Mouse (Mus musculus) lung, adult 2 months (tissue): ENCODE results near the gene Farp1. TPM values are rescaled to one million over a fixed set of nuclear protein-coding genes. Genes with fewer than 3 reads are reported as not detected.

Experiments used
- DNase-seq: peaks from one replicate; pipeline ENCODE4 v3.0.0; 2022
- H3K4me1 ChIP-seq: fragments of 200-500 bp; 2 replicates; pipeline ENCODE4 v1.6.1; 2011; ENCODE audit warnings: low read length; ENCODE audit not compliant: control insufficient read depth, insufficient read depth
- H3K4me3 ChIP-seq: fragments of 200-500 bp; replicated peaks from 2 replicates; pipeline ENCODE3; 2011; ENCODE audit warnings: low read depth, mild to moderate bottlenecking, control low read depth, low read length; ENCODE audit errors: extremely low read depth
- CTCF ChIP-seq: fragments of 200-500 bp; IDR thresholded peaks from 2 replicates; pipeline ENCODE4 v1.5.1; 2011; ENCODE audit warnings: mild to moderate bottlenecking, low read length, control low read depth; ENCODE audit not compliant: insufficient read depth
- POLR2A ChIP-seq: fragments of 200-500 bp; IDR thresholded peaks from 2 replicates; pipeline ENCODE4 v1.6.1; 2011; ENCODE audit warnings: low read depth, mild to moderate bottlenecking, control low read depth, low read length, borderline replicate concordance; ENCODE audit errors: extremely low read depth
- whole genome bisulfite sequencing: fragments of 180-500 bp; shearing (Covaris S2); methylation state at CpG from one replicate; pipeline ENCODE4 v1.1.7; 2018; 5-methylcytosine and 5-hydroxymethylcytosine counted together
- polyA plus RNA-seq: library from polyadenylated mRNA; depleted of rRNA; stranded (reverse); fragments of >200 nt; gene quantifications from 2 replicates; pipeline ENCODE4 v1.2.3, GENCODE M21; 2012

Gene Farp1
- polyA plus RNA-seq, 1 experiment: 42.3 TPM

DNA sequence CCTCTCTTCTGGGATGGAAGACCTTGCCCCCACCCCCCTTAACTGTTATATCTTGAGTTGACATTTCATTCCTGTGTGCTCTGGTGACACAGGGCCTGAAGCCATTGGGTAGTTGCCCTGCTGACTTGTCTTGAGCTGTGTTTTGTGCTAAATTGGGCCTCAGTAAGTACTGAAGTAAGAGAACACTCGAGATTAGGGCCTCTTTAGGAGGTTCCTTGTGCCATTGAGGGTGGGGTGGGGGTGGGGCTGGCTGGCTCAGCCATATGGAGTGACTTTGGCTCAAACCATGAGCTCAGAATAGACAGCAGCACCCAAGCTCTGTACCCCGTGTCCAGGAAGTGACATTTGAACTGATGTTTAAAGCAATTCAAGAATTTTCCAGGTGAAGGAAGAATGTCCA, 65.8 kb downstream of the Farp1 start:
- H3K4me3 ChIP-seq: no peak overlapping the region
- peaks cover 19% of the 10 kb centered on the region for H3K4me1 ChIP-seq
- no peak for TF ChIP-seq CTCF
- TF ChIP-seq POLR2A: no peak
- 20% methylated on average over 2 of the region's 2 CpGs for WGBS
- no peak for DNase-seq

- H3K4me1 ChIP-seq: peaks cover 19% of the 10 kb centered on the region
- 60% methylated on average over 5 of the region's 5 CpGs for WGBS
- H3K4me3 ChIP-seq: no peak overlapping the region
- TF ChIP-seq POLR2A (no peak), CTCF (no peak)
- no peak for DNase-seq
These were observed 66.5 kb downstream of the Farp1 start for GRCm38 (mm10) chr14:121101531-121101930.

DNA sequence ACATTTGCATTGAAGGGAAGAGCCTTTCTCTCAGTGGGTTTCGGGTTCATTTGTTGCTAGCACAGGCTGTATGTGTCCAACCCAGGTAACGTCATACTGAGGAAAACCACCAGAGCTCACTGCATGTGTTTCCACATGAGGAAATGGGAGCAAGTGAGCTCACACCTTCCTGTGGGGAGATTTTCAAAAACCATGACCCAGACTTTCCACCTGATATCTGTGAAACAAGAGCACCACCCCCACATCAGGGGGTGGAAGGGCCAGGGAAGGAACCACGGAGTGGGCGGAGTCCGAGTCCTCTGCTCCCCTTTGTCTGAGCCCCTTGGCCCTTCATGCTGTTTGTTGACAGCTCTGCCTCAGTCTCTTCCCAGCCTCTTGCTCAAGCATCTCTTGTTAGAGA, 67.6 kb downstream of the Farp1 start:
- TF ChIP-seq POLR2A: no peak
- TF ChIP-seq CTCF: no peak
- WGBS: 84% methylated on average over 5 of the region's 5 CpGs
- no peak overlapping the region for H3K4me3 ChIP-seq
- peaks cover 21% of the 10 kb centered on the region for H3K4me1 ChIP-seq
- no peak for DNase-seq

DNA sequence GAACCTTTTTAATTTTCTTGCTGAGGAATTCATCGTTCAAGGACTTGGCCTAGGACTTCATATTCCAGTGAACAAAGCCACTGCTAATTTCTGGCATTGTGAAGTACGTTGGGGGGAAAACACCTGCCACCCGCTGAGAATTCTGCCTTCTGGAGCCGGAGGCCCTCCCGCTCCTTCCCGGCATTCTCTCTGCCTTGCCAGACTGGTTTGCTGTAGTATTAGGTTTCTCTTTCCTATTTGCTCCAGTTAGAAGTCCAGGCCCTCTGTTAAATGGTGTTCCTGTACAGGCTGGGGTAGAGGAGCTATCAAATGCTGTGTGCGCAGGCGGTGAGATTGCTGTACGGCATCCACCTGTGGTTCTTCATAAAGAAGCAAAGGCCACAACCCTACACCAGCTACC, 68.5 kb downstream of the Farp1 start:
- H3K4me1 ChIP-seq: peaks cover 14% of the 10 kb centered on the region
- no peak for TF ChIP-seq CTCF
- no peak for TF ChIP-seq POLR2A
- H3K4me3 ChIP-seq: no peak overlapping the region
- WGBS: 63% methylated on average over 9 of the region's 9 CpGs
- no peak for DNase-seq

DNA sequence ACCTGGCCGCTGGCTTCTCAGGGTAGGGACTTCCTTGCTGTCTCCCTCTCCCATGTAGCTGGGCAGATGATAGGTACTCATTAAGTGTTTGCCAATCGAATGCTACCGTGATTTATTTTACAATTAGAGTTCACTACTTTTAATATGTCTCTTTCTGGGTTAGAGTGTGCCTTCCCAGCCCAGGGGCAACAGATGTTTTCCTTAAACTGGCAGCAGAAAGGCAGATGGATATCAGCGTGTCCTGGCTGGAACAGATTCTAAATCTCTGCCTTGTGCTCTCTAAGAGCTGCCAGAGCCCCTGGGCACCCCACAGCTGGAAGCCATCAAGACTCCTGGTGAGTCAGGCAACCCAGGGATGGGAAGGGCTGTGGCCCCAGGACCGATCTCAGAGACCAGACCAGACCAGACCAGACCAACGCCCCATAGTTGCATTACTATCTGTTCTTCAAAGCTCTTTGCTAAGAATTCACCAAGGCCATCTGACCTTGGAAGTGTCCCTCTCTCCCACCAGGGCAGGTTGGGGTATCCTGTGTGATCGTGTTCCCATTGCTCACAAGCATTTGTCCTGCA, 69.8 kb downstream of the Farp1 start:
- no peak for TF ChIP-seq CTCF
- no peak for TF ChIP-seq POLR2A
- DNase-seq: no peak
- no peak overlapping the region for H3K4me3 ChIP-seq
- 66% methylated on average over 7 of the region's 7 CpGs for WGBS
- peaks cover 6% of the 10 kb centered on the region for H3K4me1 ChIP-seq

GRCm38 (mm10) chr14:121106906-121107305, 71.9 kb downstream of the Farp1 start:
- no peak overlapping the region for H3K4me3 ChIP-seq
- H3K4me1 ChIP-seq: peaks cover 6% of the 10 kb centered on the region
- no peak for DNase-seq
- WGBS: 63% methylated on average over 4 of the region's 4 CpGs
- TF ChIP-seq CTCF: no peak
- no peak for TF ChIP-seq POLR2A

DNA sequence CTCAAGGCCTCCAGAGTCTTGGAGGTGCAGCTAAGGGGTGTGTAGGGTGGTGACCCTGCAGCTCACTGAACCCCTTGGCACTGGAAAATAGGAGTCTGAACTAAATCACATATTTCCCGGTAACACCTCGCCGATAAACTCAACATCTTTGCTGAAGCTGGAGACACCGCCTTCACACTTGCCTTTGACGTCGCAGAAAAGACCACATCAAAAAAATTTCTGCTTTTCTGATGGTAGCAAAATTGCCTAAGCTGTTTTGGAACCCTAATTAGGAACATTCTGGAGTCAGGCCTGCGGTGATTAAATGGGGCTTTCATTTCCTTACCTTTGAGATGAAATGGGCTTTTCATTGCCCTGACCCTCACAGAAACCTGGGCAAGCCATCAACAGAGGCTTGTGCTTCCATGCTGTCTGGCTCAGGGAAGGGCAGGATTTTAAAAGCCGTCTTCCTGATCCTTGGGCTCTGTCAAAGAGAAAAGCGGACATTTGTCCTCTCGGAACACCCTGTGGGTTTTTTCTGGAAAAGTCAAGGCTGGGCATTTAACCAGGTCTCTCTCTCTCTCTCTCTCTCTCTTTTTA, 72.8 kb downstream of the Farp1 start:
- H3K4me1 ChIP-seq: peaks cover 6% of the 10 kb centered on the region

GRCm38 (mm10) chr14:121108439-121109115, 73.6 kb downstream of the Farp1 start:
- WGBS: 35% methylated on average over 8 of the region's 8 CpGs
- no peak for DNase-seq
- TF ChIP-seq CTCF: no peak
- no peak for TF ChIP-seq POLR2A
- Histone ChIP-seq H3K4me1 (peaks cover 6% of the 10 kb centered on the region), H3K4me3 (no peak overlapping the region)

More for the DNA sequence above, 72.8 kb downstream of the Farp1 start:
- DNase-seq: no peak
- TF ChIP-seq POLR2A (no peak), CTCF (no peak)
- WGBS: 85% methylated on average over 10 of the region's 10 CpGs
- no peak overlapping the region for H3K4me3 ChIP-seq

DNA sequence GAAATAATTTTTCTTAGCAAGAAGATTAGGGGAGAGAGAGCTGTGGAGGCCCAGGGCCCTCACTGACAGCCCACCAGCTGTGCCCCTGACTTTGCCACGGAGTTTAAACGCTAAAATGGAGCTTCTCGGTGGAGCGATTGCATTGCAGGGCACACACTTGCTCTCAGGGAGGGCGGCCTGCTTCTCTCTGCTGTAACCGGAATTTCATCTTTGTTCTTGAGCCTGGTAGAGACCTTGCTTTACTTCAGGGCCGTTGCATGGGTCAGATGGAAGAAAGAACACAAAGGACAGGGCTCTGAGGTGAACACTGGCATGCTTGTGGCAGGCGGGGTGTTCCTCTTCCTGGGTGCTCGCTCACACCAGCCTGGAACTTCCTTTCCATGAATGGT, 74.1 kb downstream of the Farp1 start:
- H3K4me1 ChIP-seq: peaks cover 6% of the 10 kb centered on the region
- WGBS: 46% methylated on average over 9 of the region's 9 CpGs
- H3K4me3 ChIP-seq: no peak overlapping the region
- no peak for DNase-seq
- no peak for TF ChIP-seq CTCF
- TF ChIP-seq POLR2A: no peak
